Mouse (Mus musculus): ENCODE results near the gene Mtfmt.
A peak's percentile ranks its signal among the peaks of the same experiment; 100 is the strongest.

The Mtfmt gene

DNA sequence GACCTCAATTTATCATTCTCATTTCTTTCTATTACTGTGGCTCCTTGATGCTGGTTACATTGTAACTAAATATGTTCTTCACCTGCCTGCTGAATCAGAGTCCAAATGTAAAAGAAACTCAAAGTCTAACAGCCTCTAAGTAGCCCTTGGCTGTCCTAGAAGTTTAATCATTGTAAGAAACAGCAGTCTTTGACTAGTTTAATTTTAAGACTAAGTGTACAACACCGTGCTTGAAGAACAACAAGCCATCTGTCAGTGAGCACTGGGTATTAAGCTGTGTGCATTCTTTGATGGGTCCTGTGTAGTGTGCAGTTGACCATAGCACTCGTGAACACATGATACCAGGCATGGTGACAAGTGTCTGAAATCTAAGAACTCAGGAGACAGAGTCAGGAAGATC lies 8.1 kb upstream of the Mtfmt start:
- no peak for DNase-seq (ENCODE audit: low read depth, low spot score)

DNA sequence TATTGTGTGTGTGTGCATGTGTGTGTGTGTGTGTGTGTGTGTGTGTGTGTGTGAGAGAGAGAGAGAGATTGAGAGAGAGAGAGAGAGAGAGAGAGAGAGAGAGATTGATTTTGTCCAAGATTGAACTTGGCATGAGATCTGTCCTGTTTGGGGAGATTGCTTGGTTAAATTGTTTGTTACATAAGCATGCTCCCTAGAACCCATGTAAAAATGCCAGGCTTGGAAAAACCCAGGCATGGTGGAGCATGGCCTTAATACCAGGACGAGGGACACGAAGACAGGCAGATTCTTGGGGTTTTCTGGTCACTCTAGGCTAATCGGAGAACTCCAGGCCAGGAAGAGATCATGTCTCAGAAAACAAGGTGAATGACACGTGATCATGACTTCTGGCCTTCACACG lies 7.6 kb upstream of the Mtfmt start:
- DNase-seq (ENCODE audit: low read depth, low spot score) = no peak

DNA sequence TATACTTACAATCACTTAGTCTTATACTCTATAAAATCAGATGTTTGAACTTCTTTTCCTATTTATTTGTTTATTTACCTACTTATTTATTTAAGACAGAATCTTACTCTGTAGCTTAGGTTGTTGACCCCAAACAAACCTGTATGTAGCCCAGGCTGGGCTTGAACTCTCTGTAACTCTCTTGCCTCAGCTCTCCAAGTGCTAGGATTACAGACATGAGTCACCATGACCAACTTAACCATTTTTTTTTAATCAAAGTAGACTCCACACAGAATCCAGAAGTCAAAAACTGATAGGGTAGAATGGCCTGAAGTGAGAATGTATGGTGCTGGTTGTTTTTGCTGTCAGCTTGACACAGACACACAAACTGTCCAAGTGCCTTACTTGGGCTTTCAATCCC lies 5.2 kb upstream of the Mtfmt start:
- DNase-seq (ENCODE audit: low read depth, low spot score) = no peak

DNA sequence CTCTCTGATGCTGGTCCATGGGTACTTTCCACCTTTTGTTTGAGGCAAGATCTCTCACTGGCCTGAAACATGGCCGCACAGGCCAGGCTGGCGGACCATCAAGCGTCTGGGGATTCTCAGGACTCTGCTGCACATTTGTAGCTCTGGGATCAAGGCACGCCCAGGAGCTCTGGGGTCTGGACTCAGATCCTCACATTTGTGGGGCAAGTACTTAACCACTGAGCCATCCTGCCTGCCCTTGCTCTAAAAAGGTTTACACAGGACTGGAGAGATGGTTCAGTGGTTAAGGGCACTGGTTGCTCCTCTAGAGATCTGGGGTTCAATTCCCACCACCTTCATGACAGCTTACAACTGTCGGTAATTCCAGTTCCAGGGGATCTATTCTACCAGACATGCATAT lies 4.7 kb upstream of the Mtfmt start:
- DNase-seq (ENCODE audit: low read depth, low spot score) = peak; percentile 26

DNA sequence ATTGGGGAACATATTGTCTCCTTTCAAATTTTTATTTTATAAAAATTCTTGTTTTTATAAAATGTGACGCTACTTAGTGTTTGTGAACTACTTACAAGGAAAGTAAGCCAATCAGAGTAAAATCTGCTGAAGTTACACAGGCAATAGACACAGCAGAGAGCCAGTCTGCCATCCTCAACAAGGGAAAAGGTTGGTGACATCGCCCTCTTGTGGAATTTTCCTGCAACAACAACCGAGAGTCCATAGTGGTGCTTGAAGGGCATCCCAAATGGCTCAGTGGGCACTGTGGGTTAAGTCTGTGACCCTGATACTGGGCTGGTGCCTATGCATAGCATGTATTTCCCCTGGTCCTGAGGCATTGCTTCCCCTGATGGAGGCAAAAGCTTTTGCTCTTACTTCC lies 3.3 kb upstream of the Mtfmt start:
- peak; percentile 81 for DNase-seq (ENCODE audit: low read depth, low spot score)

DNA sequence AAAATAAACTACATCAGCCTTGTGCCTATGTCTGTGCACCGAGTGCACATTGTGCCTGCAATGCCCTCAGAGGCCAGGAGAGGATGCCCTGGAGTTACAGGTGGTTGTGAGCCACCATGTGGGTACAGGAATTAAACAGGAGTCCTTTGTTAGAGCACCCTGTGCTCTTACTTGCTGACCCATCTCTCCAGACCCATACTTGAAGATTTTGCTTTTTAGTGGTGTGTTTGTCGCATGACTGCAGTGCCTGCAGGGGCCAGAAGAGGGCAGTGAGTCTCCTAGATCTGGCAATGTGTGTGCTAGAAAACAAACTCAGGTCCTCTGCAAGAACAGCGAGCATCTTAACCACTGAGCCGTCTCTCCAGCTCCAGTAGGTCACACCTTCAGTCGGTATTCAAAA lies 1.4 kb upstream of the Mtfmt start:
- DNase-seq (ENCODE audit: low read depth, low spot score) = peak; percentile 89

DNA sequence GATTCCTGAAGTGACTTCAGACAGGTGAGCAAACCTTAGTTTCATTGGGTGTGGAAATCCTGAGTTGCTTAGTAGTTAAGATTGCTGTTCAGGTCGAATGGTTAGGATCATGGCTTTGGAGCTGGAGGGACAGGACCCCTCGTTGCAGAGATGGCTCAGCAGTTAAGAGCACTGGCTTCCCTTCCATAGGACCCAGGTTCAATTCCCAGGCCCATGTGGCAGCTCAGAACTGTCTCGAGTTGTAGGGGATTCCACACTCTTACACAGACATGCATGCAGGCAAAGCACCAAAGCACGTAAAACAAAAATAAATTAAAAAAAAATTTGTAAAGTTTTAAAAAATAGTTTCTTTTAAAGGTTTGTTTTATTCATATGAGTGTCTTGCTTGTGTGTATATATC lies 371 bp upstream of the Mtfmt start:
- no peak for DNase-seq (ENCODE audit: low read depth, low spot score)

DNA sequence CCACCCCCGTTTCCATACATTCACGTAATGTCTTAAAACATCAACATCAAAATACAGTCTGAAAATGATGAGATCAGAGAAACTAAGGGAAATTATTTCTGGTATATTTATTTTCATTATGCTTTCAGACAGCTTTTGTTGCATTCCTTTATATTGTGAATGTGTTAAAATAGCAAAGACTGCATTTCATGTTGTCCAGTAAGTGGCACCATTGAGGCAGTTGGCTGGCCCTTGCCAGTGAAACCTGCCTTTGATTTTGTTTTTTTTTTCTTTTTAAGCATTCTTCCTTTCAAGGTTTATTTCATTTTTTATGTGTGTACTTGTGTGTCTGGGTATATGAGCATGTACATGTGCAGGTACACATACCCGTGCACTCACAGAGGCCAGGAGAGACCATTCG lies 9.1 kb downstream of the Mtfmt start:
- no peak for DNase-seq (ENCODE audit: low read depth, low spot score)

DNA sequence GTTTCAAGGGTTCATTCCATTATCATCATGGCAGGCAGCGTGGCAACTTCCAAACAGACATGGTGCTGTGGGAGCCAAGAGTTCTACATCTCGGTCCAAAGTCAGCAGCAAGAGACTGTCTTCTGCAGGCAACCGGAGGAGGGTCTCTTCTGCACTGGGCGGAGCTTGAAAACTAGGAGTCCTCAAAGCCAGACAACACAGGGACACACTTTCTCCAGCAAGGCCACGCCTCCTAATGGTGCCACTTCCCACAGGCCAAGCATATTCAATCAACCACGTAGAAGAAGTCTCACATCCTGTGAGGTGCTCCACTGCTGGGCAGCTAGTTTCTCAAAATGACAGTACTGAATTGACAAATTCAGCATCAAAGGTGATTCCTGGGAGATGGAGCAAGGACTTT lies 12.4 kb downstream of the Mtfmt start:
- peak; percentile 68 for DNase-seq (ENCODE audit: low read depth, low spot score)

DNA sequence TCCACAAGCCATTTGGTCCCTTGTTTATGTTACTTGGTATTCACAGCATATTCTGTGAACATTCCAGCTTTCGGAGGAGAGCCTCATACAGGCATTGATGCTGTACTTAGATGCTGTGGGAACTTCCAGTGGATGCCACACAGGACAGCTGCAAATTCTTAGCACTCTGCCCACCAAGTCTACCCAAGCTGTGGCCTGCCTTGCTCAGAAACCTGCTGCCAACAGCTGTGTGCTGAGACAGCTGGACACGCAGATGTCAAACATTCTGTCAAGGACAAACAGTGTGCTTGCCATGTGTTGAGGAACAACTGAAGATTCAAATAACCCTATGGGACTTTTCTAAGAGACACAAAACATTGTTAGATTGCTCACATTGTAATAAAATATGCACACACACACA lies 23.4 kb downstream of the Mtfmt start:
- DNase-seq (ENCODE audit: low read depth, low spot score) = no peak

DNA sequence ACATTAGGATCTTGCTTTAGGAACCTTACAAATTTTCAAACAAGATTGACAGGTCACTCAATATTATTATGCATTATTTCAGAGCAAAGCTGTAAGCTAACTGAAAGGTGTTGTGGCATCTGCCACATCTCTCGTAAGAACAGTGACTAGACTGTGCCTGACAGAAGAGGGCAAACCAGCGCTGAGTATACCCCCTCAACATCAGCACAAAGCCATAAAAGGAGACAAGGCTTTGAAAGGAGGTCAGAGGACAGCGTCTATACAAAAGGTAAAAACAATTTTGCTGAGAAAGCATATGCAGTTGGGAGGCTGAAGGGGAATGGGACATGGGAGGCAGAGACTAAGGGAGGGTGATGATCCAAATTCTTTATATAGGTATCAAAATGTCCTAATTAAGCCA lies 24.6 kb downstream of the Mtfmt start:
- no peak for DNase-seq (ENCODE audit: low read depth, low spot score)

DNA sequence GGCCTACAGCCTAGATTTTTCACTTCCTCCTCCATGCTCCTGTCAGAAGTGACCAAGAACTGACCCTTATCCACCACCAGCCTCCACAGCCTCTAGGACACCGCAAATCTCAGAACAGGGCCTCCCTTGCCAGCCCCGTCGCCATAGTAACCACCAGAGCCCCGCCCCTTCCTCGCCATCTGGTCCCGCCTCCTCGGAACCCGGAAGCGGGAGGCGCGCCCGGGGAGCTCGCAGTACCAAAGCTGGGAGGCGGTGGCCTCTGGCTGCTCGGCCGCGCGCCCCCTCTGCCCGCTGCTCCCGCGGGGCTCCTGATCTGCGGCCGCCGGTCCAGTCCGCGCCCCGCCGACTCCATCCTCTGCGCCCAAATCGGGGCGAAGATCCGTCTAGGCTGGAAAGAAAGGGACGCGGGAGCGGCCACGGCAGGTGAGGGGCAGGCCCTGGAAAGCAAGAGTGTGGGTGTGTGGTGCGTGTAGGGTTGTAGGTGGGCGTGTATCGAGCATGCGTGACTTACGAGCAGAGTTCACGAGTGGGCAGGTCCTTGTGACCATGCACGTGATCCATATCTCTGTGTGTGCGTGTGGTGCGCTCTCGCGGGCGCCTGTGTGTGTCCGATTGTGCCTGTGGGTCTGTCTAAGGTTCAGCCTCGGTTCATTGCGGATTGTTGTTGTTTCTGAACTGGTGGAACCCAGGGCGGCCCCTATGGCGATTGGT lies 25.3 kb downstream of the Mtfmt start, which contains the start of gene Spg21:
TSS of gene Spg21 (plus strand) at position 216 of the 711 bp plus-strand sequence.
- DNase-seq (ENCODE audit: low read depth, low spot score) = peak; percentile 97

DNA sequence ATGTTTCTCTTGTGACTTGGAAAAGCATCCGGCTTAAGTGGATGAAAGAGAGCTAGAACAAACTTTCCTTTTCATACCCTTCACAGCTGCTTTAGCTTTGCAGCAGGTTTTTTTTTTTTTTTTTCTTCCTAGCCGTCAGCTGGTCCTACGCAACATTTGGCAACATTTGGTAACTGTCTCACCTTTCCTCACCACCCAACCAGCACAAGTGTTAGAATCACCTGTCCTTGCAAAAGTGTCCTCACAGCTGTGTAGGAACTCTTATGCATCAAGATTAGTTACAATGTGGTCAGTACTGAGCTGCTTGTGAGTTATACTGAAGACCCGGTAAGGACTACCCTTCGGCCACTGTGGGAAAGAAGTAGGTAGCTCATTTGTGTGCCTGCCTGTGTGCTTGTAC lies 27.0 kb downstream of the Mtfmt start:
- no peak for DNase-seq (ENCODE audit: low read depth, low spot score)

DNA sequence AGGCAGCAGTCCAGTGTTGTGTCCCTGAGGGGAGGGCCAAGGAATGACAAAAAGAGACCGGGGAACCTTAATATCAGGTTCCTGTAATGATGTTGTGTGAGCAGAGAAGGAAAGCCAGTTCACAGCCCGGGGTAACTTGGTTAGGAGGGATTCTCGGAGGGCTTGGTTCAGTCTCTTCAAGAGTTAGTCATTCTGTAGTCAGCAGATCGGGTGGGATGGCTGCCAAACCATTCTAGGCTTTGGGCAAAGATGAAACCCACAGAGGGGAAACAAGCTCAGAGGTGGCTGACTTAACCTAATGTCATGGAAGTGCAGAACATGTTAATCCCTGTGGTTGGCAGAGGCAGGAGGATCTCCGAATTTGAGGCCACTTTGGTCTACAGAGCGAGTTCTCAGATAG lies 28.6 kb downstream of the Mtfmt start:
- DNase-seq (ENCODE audit: low read depth, low spot score) = no peak

DNA sequence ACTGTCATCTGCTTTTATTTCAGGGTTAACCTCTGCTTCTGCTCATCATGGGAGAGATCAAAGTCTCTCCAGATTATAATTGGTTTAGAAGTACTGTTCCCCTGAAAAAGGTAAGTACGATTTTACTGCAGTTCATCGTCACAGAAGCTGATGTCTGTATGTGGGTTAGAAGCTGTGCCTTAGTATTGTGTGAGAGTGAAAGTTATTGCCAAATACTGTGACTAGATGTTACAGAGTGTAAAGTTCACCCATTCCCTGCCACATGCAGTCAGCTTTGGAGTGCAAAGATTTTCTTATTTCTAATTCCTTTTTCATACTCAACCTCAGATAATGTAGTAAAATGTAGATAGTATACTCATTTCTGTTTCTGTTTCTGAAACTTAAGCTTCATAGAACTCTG lies 29.7 kb downstream of the Mtfmt start:
- no peak for DNase-seq (ENCODE audit: low read depth, low spot score)

DNA sequence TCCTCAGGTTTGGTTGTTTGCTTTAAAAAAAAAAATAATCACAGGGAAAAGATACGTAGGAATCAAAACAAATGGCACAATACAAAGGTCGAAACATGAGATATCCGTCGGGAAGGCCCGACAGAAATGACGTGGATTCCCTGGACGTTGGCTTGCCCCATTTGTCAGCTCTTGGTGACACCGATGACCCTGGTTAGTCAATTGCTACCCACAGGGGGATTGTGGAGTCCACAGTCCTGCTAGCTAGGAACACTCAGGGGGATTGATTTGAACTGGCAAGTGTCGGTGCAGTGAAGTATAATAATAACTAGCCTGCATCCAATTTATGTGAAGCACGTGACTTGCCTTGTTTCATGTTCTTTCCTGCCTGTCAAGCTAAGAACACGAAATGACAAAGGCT lies 32.1 kb downstream of the Mtfmt start:
- no peak for DNase-seq (ENCODE audit: low read depth, low spot score)

DNA sequence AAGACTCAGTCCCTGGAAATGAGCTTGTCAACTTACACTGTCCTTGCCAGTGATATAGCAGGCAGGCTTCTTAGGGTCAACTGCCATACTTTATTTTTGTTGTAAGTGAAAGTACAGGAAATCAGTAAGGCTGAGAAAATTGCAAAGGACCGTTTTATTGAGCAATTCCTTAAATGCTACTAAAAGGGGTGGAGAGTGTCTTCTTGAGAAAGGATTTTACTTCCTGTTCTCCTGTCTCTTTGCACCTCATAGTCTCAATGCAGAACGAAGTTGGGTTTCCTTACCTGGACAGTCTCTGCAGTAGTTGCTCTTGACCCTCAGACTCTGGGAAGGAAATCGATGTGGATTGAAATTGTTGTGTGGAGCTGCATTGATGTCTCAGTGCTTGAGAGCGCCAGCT lies 37.2 kb downstream of the Mtfmt start:
- no peak for DNase-seq (ENCODE audit: low read depth, low spot score)

DNA sequence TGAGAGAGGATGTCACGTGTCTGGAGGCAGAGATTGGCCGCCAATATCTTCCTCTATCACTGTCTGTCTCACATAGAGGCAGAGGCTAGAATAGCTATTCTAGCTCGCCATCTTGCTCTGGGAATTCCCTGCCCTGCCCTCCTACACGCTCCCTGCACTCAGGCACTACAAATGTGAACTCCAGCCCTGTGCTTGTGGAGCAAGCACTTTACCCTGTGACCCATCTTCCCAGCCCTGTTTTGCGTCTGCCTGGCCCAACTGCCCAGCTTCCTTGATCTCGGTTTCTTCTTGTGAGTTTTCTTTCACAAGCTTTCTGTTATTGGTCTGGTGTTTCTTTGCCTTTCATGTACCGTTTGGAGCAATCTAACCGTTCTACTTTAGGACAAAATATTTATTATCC lies 43.6 kb downstream of the Mtfmt start:
- DNase-seq (ENCODE audit: low read depth, low spot score) = no peak

DNA sequence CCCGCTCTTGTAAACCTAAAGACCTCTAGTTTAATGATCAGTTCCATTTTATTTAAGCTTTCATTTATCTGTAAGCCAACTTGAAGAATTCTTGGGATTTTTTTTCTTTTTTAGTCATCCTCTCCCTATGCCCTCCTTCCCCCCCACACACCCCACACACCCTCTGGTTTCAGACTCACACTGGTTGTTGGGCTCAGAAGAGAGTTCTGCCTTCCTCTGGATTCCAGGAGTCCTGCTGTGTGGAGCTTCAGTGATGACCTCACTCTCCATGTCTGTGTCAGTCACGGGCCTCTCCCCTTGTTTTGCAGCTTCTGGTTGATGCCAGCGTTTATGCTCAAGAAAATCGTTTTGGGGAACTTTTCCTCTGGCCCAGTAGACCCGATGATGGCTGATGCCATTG lies 44.5 kb downstream of the Mtfmt start:
- DNase-seq (ENCODE audit: low read depth, low spot score) = no peak

DNA sequence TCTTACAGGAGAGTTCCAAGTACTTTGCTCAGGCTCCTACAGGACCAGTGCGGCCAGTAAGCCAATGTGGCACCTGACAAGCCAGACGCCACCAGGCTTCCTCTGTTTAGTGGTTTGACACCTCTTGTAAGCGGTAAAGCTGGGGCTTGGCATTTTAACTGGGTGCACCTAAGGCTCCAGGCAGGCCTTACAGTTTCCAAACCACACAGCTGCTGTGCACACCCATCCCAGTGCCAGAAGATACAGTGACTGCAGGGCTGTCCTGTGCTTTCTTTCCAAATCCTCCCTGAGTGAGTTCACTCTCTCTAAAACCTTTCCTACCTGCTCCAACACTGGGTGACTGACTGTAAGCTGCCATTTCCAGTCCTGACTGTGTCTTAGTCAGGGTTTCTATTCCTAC lies 55.9 kb downstream of the Mtfmt start:
- DNase-seq (ENCODE audit: low read depth, low spot score) = no peak

DNA sequence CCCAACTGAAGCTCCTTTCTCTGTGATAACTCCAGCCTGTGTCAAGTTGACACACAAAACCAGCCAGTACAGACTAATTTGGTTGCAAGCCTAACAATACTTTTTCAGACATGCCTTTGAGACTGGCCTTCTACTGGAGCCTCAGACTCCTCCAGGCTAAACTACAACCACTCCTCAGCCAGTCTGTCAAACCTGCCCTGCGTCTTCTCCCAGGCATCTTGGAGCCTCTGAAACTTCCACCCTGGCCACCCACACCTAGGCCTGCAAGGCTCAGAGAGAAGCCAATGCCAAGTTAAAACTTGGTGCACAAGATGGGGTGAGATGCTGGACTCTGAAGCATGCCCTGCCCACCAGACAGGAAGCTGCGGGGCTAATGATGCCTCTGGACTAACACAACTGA lies 56.8 kb downstream of the Mtfmt start:
- DNase-seq (ENCODE audit: low read depth, low spot score) = no peak

DNA sequence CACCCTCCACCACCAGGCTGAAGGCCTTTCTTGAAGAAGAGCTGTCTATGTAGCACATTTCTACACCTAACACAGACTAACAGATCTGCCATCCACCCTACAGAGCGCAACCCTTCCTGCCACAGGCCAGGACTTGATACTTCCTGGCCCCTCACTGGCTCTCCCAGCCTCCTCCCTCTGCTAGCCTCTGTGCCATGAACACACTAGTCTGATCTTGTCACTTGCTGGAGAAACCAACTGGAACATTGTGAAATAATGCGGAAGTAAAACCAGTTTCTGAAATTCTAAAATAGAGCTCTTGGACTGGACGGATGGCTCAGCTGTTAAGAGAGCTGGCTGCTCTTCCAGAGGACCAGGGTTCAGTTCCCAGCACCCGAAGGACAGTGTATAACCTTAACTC lies 57.3 kb downstream of the Mtfmt start:
- no peak for DNase-seq (ENCODE audit: low read depth, low spot score)

DNA sequence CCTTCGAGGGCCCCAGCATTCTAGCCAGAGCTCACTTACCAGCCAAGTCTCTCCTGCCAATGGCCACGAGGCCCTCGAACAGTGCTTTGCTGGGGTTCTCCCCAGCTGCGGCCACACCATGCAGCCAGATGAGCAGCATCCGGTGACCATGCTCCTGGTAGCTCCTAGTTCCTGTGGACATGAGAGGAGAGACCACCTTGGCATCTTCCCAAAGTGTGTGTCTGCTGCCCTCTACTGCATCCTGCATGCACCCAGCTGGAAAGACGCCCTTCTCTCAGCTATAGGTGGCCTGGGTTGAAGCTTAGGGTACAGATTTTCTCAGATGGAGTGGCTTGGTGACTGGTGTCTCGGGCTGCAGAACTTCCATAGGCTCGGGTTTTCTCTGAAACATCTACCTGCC lies 66.6 kb downstream of the Mtfmt start:
- DNase-seq (ENCODE audit: low read depth, low spot score) = no peak
